Mouse (Mus musculus) embryonic facial prominence, embryonic 13.5 days (tissue): Measurements from ENCODE around the gene Zfp931. TPM values are rescaled to one million over a fixed set of nuclear protein-coding genes. Genes with fewer than 3 reads are reported as not detected.
"Not testable (repeated sequence)": the region's sequence is repeated elsewhere in the genome, so short reads cannot be mapped to it uniquely, and the experiment has no call there.

Experiments used
- ATAC-seq: fragments of 200-750 bp; cut with Nextera tagmentation; 2 replicates; pipeline ENCODE4 v1.8.0; 2017; ENCODE audit warnings: low read depth; ENCODE audit not compliant: insufficient number of reproducible peaks, insufficient read depth, low FRiP score, low TSS enrichment
- H3K27ac ChIP-seq: fragments of 300-500 bp; sonication (generic); 2 replicates; pipeline ENCODE4 v1.5.1; 2015; ENCODE audit warnings: moderate library complexity, mild to moderate bottlenecking, inconsistent platforms
- H3K27me3 ChIP-seq: fragments of 300-500 bp; sonication (generic); 2 replicates; pipeline ENCODE4 v1.6.1; 2015; ENCODE audit warnings: mild to moderate bottlenecking, inconsistent platforms
- H3K36me3 ChIP-seq: fragments of 300-500 bp; sonication (generic); 2 replicates; pipeline ENCODE4 v1.6.1; 2015; ENCODE audit warnings: mild to moderate bottlenecking, inconsistent platforms
- H3K4me1 ChIP-seq: fragments of 300-500 bp; sonication (generic); 2 replicates; pipeline ENCODE4 v1.6.1; 2015; ENCODE audit warnings: inconsistent platforms
- H3K4me2 ChIP-seq: fragments of 300-500 bp; sonication (generic); 2 replicates; pipeline ENCODE4 v1.6.1; 2015; ENCODE audit warnings: moderate library complexity, mild to moderate bottlenecking, inconsistent platforms
- H3K4me3 ChIP-seq: fragments of 300-500 bp; sonication (generic); 2 replicates; pipeline ENCODE4 v1.5.1; 2015; ENCODE audit warnings: mild to moderate bottlenecking, inconsistent platforms
- H3K9ac ChIP-seq: fragments of 300-500 bp; sonication (generic); 2 replicates; pipeline ENCODE4 v1.6.1; 2015; ENCODE audit warnings: mild to moderate bottlenecking, inconsistent platforms
- H3K9me3 ChIP-seq: fragments of 300-500 bp; sonication (generic); 2 replicates; pipeline ENCODE4 v1.6.1; 2016; ENCODE audit warnings: inconsistent platforms
- WGBS: fragments of 180-500 bp; shearing (Covaris S2); methylation state at CpG from one replicate; pipeline ENCODE4 v1.1.7; 2015; ENCODE audit warnings: mixed read lengths; 5-methylcytosine and 5-hydroxymethylcytosine counted together
- polyA plus RNA-seq: library from polyadenylated mRNA; unstranded; fragments of >200 nt; fragmentation: Nextera tagmentation; extraction: Ambion mirVana; gene quantifications from 2 replicates; pipeline ENCODE4 v1.2.1, GENCODE M21; 2015

Gene Zfp931
- 20.4 and 22.0 TPM in 2 replicates for polyA plus RNA-seq

DNA sequence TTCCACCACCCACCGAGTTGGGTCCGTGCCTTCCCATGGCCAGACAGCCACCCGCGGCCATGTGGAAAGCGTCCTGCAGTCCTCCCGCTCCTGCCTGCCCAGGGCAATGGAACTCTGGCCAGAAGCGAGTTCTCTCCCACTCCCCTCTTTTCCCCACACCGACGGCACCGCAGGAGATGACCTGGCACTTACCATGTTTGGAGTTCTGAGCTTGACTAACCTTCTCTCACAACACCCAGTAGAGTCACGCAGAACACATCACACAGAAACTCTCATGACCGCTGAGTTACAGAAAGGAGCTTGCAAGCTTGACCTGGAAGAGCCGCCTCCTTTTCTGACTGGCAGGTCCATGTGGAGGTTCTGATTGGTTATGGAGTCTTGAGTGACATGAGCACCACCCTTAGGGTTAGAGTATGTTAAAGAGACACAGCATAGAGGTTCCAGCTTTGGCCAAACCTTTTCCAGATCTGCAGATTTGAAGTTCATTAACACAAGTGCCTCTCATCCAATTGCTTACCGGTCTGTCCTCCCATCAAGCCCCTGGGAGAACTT, at the start of gene Zfp931:
TSS of gene Zfp931 (minus strand) at position 311 of the 552 bp plus-strand sequence.
- Histone ChIP-seq H3K4me2 (peak within 1 kb of the TSS; percentile 58), H3K4me3 (peak within 1 kb of the TSS; percentile 47), H3K9ac (peak within 1 kb of the TSS; percentile 54; the same call in 1 of the 2 replicates)
- not testable (repeated sequence) for ATAC-seq, H3K9me3 ChIP-seq, H3K27ac ChIP-seq, H3K36me3 ChIP-seq, H3K27me3 ChIP-seq, H3K4me1 ChIP-seq
- WGBS, result 0% methylated on average over 7 of the region's 14 CpGs

DNA sequence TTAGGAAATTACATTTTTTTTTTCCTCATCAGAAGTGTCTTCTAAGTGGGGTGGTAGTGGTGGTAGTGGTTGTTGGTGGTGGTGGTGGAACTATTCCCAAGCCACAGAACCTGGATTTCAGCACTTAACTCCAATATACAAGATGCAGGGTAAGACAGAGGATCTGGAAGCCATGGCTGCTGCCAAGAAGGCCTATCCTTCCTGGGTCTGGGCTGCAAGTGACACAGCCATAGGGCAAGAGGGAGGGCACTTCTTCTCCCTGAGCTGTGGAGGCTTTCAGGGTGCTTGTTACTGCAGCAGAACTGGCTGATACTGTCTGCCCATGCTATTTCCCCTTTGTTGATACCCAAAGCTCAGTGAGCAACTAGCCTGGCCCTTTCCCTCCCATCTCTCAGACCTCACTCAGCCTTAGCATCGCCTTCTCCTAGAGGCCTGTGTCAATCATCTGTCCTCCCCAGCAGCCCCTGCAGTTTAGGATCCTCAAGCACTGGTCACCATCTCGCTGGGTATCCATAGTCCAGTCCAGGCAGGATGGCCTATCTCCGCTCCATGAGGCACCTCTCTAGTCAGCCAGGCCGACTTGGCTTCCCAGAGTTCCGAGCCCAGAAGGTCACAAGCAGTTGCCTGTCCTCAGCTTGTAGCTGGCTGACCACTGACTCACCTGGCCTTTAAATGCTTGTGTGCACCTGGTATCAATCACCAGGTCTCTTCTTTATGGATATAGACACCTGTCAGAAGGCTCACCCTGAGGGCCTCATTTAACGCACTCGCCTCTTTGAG, 48.0 kb upstream of the Zfp931 start:
- Histone ChIP-seq H3K9me3 (no peaks in the 10 kb centered on the region), H3K4me1 (peaks cover 36% of the 10 kb centered on the region), H3K27ac (no peak overlapping the region), H3K9ac (no peak overlapping the region), H3K4me2 (no peak overlapping the region), H3K4me3 (no peak overlapping the region), H3K27me3 (no peaks in the 10 kb centered on the region), H3K36me3 (no peaks in the 10 kb centered on the region)
- no peak for ATAC-seq
- 85% methylated on average over 7 of the region's 7 CpGs for WGBS

DNA sequence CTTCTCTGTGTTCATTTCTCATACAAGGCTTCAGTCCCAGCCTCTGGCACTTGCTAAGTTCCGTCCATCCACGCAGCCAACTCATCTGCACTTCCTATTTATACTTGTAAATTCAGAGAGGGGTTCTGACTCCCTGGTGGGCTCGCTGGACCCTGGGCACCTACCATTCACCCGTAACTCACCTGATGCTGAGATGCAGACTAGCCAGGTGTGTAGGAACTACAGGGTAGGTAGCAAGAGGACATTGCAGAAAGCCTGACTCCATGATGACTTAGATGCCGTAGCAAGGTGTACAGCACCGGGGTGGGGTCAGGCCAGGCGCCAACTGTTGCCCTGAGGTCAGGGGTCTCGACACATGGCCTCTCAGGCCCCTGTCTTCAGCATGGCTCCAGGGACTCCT, 47.2 kb upstream of the Zfp931 start:
- no peaks in the 10 kb centered on the region for H3K9me3 ChIP-seq
- WGBS, result 71% methylated on average over 8 of the region's 8 CpGs
- H3K27ac ChIP-seq, result no peak overlapping the region
- H3K9ac ChIP-seq, result no peak overlapping the region
- no peak overlapping the region for H3K4me3 ChIP-seq
- H3K36me3 ChIP-seq, result no peaks in the 10 kb centered on the region
- ATAC-seq, result no peak
- peaks cover 39% of the 10 kb centered on the region for H3K4me1 ChIP-seq
- H3K4me2 ChIP-seq, result no peak overlapping the region
- peaks cover 5% of the 10 kb centered on the region; the same call in 1 of the 2 replicates for H3K27me3 ChIP-seq

DNA sequence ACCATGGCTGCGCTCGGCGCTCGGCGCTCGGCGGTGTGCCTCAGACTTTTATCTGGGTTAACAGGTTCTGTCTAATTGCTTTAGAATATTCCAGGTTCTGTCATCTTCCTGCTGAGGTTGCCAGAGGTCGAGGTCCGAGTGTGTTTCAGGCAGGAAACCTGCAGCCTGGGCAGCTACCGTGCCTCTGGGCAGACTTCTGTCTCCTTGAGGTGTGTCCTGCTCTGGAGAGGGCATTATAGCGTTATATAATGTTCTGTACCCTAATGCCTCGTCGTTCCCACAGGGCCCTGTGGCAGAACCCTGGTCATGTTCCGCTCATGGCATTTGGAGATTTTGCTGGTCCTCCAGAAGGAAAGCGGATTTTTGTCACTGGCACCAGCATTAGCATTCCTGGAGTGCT, 45.2 kb upstream of the Zfp931 start:
- H3K4me3 ChIP-seq, result no peak overlapping the region
- no peak for ATAC-seq
- WGBS, result 76% methylated on average over 15 of the region's 15 CpGs
- H3K36me3 ChIP-seq, result no peaks in the 10 kb centered on the region
- H3K27me3 ChIP-seq, result peaks cover 25% of the 10 kb centered on the region
- H3K9ac ChIP-seq, result no peak overlapping the region
- no peak overlapping the region for H3K27ac ChIP-seq
- no peaks in the 10 kb centered on the region for H3K9me3 ChIP-seq
- peaks cover 42% of the 10 kb centered on the region for H3K4me1 ChIP-seq
- H3K4me2 ChIP-seq, result no peak overlapping the region

DNA sequence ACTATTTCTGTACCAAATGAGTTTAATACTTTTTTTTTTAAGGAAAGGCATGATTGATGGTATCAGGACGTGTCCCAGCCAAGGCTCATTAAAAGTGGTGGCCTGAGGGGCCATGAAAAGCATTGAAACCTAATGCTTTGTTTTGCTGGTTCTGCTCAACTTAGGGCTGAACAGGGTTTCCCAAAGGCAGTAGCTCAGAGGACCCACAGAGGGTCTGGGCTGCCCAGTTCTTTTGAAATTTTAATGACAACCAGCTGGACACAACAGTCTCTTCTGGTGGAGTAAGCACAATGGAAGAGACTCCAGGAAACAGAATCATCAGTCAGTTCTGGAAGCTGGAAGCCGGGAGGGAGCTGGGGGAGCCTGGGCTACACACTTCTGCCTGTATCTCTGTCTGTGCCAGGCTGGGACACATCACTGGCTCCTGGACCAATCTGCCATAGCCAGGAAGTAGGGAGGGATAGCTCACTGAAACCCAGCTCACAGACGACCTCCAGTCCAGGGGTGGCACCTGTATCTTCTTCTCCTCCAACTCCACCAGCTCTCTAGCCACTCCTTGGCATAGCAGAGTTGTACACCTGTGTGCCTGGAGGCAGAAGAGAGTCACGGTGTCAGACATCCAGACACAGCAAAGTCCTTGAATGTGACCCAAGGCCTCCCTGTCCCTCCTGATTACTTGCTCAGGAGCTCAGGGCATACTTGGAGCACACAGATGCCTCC, 43.8 kb upstream of the Zfp931 start:
- H3K4me3 ChIP-seq, result no peak overlapping the region
- peaks cover 40% of the 10 kb centered on the region for H3K4me1 ChIP-seq
- no peak overlapping the region for H3K9ac ChIP-seq
- H3K27me3 ChIP-seq, result peaks cover 36% of the 10 kb centered on the region
- no peak overlapping the region for H3K4me2 ChIP-seq
- H3K9me3 ChIP-seq, result no peaks in the 10 kb centered on the region
- ATAC-seq, result no peak
- 12% methylated on average over 4 of the region's 4 CpGs for WGBS
- peak overlapping the region; percentile 45 for H3K27ac ChIP-seq
- no peaks in the 10 kb centered on the region for H3K36me3 ChIP-seq

DNA sequence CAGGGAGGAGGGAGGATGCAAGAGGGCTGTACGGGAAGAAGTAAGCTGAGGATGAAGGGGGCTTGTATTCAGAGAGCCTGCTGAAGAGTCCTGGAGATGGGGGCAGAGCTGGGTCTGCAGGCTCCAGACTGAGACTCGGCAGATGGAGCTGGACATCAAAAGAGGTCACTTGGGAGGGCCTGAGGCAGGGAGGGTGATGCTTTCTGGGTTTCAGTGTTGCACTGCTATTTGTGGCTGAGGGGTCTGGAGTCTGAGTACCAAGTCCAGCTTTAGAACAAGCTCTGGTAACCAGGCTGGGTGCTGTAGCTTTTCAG, 43.1 kb upstream of the Zfp931 start:
- ATAC-seq, result no peak
- 0 out of 2 replicates have a peak overlapping the region, but pooled peaks have one; percentile 7 for H3K27ac ChIP-seq
- H3K4me1 ChIP-seq, result peaks cover 40% of the 10 kb centered on the region
- no peaks in the 10 kb centered on the region for H3K36me3 ChIP-seq
- H3K4me2 ChIP-seq, result no peak overlapping the region
- H3K9me3 ChIP-seq, result no peaks in the 10 kb centered on the region
- no peak overlapping the region for H3K9ac ChIP-seq
- 30% methylated on average over 2 of the region's 2 CpGs for WGBS
- peaks cover 36% of the 10 kb centered on the region for H3K27me3 ChIP-seq
- H3K4me3 ChIP-seq, result no peak overlapping the region

DNA sequence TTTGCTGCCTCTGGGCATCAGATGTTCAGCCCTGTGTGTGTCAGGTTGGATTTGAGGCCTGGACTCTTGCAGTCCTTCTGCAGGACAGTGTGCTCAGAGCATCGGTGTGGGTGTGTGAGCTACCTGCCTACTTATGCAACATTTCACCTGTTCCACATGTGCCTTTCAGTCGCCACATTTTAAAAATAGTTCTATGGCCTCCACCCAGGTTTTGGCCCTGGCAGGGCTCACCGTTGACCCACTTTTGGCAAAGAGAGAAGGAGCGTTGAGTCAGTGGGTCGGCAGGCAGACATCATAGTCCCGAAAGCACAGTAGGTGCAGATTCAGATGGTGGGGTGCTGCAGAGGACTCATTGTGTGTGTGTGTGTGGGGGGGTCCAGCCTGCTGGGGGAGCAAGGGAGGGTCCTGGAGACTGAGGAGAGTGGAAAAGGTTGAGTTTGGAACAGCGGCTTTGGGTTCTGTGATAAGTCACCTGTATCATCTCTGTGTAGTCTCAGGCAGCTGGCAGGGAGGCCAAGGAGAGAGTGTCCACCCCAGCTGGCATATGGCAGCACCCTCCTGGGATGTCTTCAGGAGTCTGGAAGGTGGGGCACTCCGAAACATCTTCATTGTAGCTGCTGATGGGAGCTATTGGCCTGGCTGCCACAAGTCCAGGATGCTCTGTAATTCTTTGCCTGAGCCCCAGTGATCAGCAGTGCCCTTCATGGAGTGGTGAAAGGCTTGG, 42.5 kb upstream of the Zfp931 start:
- Histone ChIP-seq H3K4me3 (no peak overlapping the region), H3K9ac (no peak overlapping the region), H3K27ac (0 out of 2 replicates have a peak overlapping the region, but pooled peaks have one; percentile 7), H3K27me3 (peaks cover 36% of the 10 kb centered on the region), H3K36me3 (no peaks in the 10 kb centered on the region), H3K4me1 (peaks cover 40% of the 10 kb centered on the region), H3K4me2 (no peak overlapping the region), H3K9me3 (no peaks in the 10 kb centered on the region)
- no peak for ATAC-seq
- WGBS, result 86% methylated on average over 8 of the region's 8 CpGs

DNA sequence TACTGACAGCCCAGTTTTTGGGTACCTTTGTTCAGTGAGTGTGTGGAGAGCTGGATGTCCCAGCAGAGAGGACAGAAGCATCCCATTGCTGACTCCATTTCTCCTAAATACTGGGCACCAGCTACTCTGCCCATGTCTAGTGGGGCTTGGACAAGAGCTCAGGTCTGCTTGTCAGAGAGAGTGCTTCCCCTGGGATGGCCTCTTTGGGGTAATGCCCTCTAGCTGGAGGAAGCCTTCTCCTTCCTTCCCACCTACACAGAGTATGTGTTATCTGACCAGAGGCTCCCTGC, 42.0 kb upstream of the Zfp931 start:
- Histone ChIP-seq H3K27ac (no peak overlapping the region), H3K9ac (no peak overlapping the region), H3K4me3 (no peak overlapping the region), H3K36me3 (no peaks in the 10 kb centered on the region), H3K4me1 (peaks cover 40% of the 10 kb centered on the region), H3K4me2 (0 out of 2 replicates have a peak overlapping the region, but pooled peaks have one; percentile 94), H3K27me3 (peaks cover 36% of the 10 kb centered on the region), H3K9me3 (no peaks in the 10 kb centered on the region)
- no peak for ATAC-seq

DNA sequence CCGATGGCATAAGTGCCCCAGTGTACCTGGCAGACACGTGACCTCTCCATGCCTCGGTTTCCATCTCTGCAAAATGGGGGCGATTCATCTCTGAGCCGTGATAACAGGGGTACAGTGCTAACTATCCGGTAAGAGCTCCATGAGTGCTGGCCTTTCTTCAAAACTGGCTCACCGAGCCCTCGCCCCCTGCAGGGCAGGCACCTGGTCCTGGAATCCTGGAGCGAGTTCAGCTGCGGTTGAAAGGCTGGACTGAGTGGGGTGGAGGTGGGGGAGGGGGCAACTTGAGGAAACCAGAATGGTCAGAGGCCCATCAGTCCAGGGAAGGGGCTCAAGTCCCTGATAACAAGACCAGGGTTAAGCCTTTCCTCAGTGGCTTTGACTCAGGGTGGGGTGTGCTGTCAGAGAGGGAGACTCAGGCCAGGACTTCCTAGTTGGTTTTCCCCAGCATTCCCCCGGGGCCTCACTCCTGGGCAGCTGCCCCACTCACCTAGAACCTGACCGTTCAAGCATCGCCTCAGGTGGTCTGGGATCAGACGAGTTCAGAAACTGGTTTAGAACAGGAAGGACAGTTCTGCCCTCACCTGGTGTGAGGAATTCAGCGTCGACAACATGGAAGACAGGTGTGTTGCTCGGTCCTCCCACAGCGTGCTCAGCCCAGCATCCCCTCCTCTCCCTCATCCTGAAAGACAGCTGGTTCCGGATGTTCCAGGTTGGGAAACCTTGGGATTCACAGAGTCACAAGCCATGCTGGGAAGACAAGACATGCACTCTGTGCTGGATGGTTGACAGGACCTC, 41.5 kb upstream of the Zfp931 start:
- no peak overlapping the region for H3K27ac ChIP-seq
- peaks cover 40% of the 10 kb centered on the region for H3K4me1 ChIP-seq
- no peak for ATAC-seq
- peak overlapping the region; percentile 69; the same call in 1 of the 2 replicates for H3K9ac ChIP-seq
- no peaks in the 10 kb centered on the region for H3K9me3 ChIP-seq
- 20% methylated on average over 19 of the region's 19 CpGs for WGBS
- H3K4me3 ChIP-seq, result peak overlapping the region; percentile 50
- peaks cover 36% of the 10 kb centered on the region for H3K27me3 ChIP-seq
- H3K36me3 ChIP-seq, result no peaks in the 10 kb centered on the region
- H3K4me2 ChIP-seq, result peak overlapping the region; percentile 94

DNA sequence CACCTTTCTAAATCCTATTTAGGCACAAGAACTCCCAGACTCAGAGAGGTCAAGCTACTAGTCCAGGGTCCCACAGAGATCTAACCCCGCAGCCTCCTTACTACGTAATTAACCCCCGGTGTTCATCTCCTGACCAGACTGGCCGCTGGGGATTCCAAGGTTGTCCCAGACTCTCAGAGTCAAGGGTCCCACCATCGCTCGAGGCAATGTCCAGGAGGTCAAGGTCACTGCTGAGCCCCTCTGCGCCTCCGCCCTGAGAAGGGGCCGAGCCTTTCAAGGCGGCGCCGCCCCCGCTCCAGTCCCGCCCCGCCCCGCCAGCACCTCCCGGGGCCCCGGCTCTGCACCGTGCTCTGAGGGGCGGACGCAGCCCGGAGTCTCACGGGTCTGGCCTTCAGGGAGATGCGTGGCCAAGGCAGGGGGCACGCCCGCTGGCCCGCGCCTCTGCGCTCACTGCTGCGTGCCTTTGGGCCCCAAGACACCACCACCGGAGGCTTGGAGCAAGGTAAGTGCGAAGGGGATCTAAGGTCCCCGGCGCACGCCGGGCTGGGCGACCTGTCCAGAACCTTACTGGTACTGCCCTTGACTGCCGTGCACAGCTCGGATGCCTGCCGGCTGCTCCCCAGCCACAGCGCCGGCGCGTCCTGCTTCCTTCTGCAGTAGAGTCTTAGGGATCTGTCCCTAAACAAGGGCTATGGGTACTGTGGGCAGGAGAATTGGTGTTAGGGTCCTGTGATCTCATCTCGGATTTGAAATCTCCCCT, 40.7 kb upstream of the Zfp931 start, which contains the start of gene Phactr3:
TSS of gene Phactr3 (plus strand) at position 175 of the 760 bp plus-strand sequence.
- ATAC-seq, result no peak
- H3K4me1 ChIP-seq, result peaks cover 40% of the 10 kb centered on the region
- H3K36me3 ChIP-seq, result no peaks in the 10 kb centered on the region
- 1% methylated on average over 45 of the region's 45 CpGs for WGBS
- H3K4me2 ChIP-seq, result peak within 1 kb of the TSS; percentile 94
- H3K4me3 ChIP-seq, result peak within 1 kb of the TSS; percentile 50
- no peaks in the 10 kb centered on the region for H3K9me3 ChIP-seq
- peaks cover 36% of the 10 kb centered on the region for H3K27me3 ChIP-seq
- H3K27ac ChIP-seq, result no peak within 1 kb of the TSS
- H3K9ac ChIP-seq, result peak within 1 kb of the TSS; percentile 69
